Mouse (Mus musculus) stomach, embryonic 14.5 days (tissue): ENCODE measurements around the gene Oser1. TPM values are rescaled to one million over a fixed set of nuclear protein-coding genes. Genes with fewer than 3 reads are reported as not detected.

Experiments used
- ATAC-seq: fragments of 200-750 bp; cut with Nextera tagmentation; 2 replicates; pipeline ENCODE4 v1.8.0; 2017; ENCODE audit warnings: low read depth, moderate TSS enrichment; ENCODE audit not compliant: insufficient number of reproducible peaks, insufficient read depth, low FRiP score
- H3K27ac ChIP-seq: fragments of 300-500 bp; sonication (generic); 2 replicates; pipeline ENCODE4 v1.5.1; 2014; ENCODE audit warnings: mild to moderate bottlenecking, low read length, moderate library complexity, mixed read lengths
- H3K27me3 ChIP-seq: fragments of 300-500 bp; sonication (generic); 2 replicates; pipeline ENCODE4 v1.6.1; 2014; ENCODE audit warnings: low read length, control low read depth, mixed read lengths; ENCODE audit not compliant: control insufficient read depth, insufficient read depth
- H3K36me3 ChIP-seq: fragments of 300-500 bp; sonication (generic); 2 replicates; pipeline ENCODE4 v1.6.1; 2014; ENCODE audit warnings: mild to moderate bottlenecking, control low read depth, low read length, moderate library complexity, mixed read lengths; ENCODE audit not compliant: control insufficient read depth, insufficient read depth
- H3K4me1 ChIP-seq: fragments of 300-500 bp; sonication (generic); 2 replicates; pipeline ENCODE4 v1.6.1; 2014; ENCODE audit warnings: low read length, control low read depth, mixed read lengths; ENCODE audit not compliant: control insufficient read depth, insufficient read depth
- H3K4me2 ChIP-seq: fragments of 300-500 bp; sonication (generic); replicated peaks from 2 replicates; pipeline ENCODE4 v1.6.1; 2014; ENCODE audit warnings: low read depth, low read length, control low read depth
- H3K4me3 ChIP-seq: fragments of 300-500 bp; sonication (generic); 2 replicates; pipeline ENCODE4 v1.5.1; 2014; ENCODE audit warnings: low read depth, low read length, control low read depth
- H3K9ac ChIP-seq: fragments of 300-500 bp; sonication (generic); replicated peaks from 2 replicates; pipeline ENCODE4 v1.6.1; 2014; ENCODE audit warnings: low read depth, mild to moderate bottlenecking, control low read depth, low read length, moderate library complexity, mixed read lengths
- H3K9me3 ChIP-seq: fragments of 300-500 bp; sonication (generic); 2 replicates; pipeline ENCODE4 v1.6.1; 2016; ENCODE audit warnings: low read depth, low read length, control low read depth; ENCODE audit not compliant: control insufficient read depth
- WGBS: fragments of 180-500 bp; shearing (Covaris S2); extraction: QIAGEN DNeasy Blood & Tissue Kit; methylation state at CpG from one replicate; pipeline ENCODE4 v1.1.7; 2014; 5-methylcytosine and 5-hydroxymethylcytosine counted together
- polyA plus RNA-seq: library from polyadenylated mRNA; unstranded; fragments of >200 nt; fragmentation: Nextera tagmentation; extraction: Ambion mirVana; gene quantifications from 2 replicates; pipeline ENCODE4 v1.2.1, GENCODE M21; 2014

Oser1 gene
- polyA plus RNA-seq, result 84.9 and 89.2 TPM in 2 replicates

DNA sequence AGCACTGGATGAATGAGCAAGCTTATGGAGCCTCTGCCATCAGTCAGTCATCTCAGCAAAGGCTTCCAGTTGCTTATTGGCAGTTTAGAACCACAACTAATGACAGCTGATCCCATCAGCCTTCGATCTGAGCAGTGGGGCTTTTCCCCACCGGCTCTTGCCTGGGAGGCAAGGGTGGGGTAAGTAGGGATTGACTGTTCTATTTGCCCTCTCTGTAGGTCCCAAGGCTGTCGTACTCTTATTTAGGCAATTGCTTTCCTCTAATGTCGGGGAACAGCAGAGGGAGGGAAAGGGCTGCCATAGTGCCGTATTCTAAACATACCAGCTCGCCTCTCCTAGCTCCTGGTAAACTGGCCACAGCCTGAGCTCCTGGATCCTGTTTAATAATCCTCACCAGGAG is at the start of gene Oser1:
Gene Oser1, minus strand, starts transcription at position 101 of the 400 bp plus-strand sequence.
- ATAC-seq, result no peak
- H3K27me3 ChIP-seq, result no peaks in the 10 kb centered on the region
- no peak within 1 kb of the TSS for H3K27ac ChIP-seq
- WGBS, result 77% methylated on average over 6 of the region's 6 CpGs
- H3K36me3 ChIP-seq, result no peaks in the 10 kb centered on the region
- no peak within 1 kb of the TSS for H3K4me2 ChIP-seq
- H3K9me3 ChIP-seq, result no peaks in the 10 kb centered on the region
- no peak within 1 kb of the TSS for H3K4me3 ChIP-seq
- H3K4me1 ChIP-seq, result peaks cover 5% of the 10 kb centered on the region; the same call in 1 of the 2 replicates
- H3K9ac ChIP-seq, result no peak within 1 kb of the TSS

DNA sequence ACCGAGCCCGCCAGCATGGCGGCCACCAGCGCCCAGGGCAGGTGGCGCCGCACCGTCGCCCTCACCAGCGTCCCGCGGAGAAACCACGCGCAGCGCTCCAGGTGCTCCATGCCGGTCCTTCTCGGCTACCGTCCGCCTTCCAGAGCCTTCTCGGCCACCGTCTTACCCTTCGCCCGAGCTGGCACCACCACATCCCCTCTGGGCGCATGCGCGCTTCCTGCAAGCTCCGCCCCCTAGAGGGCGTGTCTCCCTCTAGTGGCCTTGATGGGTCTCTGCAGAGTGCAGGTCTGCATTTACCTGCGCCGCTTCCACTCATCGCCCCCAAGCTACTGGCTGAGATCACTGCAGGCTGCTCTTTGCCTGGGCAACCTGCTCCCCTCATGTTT is 48.0 kb upstream of the Oser1 start, which contains the start of gene Fitm2:
Gene Fitm2, minus strand, starts transcription at position 164 of the 386 bp plus-strand sequence.
- WGBS, result 1% methylated on average over 30 of the region's 30 CpGs
- Histone ChIP-seq H3K9ac (peak within 1 kb of the TSS; percentile 72), H3K27me3 (no peaks in the 10 kb centered on the region), H3K27ac (0 out of 2 replicates have a peak within 1 kb of the TSS, but pooled peaks have one; percentile 48), H3K4me1 (no peaks in the 10 kb centered on the region; the same call in 1 of the 2 replicates), H3K4me3 (peak within 1 kb of the TSS; percentile 87), H3K36me3 (peaks cover 12% of the 10 kb centered on the region; the same call in 1 of the 2 replicates), H3K9me3 (no peaks in the 10 kb centered on the region), H3K4me2 (peak within 1 kb of the TSS; percentile 74)
- peak; percentile 93 for ATAC-seq

GRCm38 (mm10) chr2:163471710-163472465 is 47.4 kb upstream of the Oser1 start:
- no peaks in the 10 kb centered on the region; the same call in 1 of the 2 replicates for H3K4me1 ChIP-seq
- 0 out of 2 replicates have a peak overlapping the region, but pooled peaks have one; percentile 48 for H3K27ac ChIP-seq
- H3K4me2 ChIP-seq, result peak overlapping the region; percentile 74
- peak overlapping the region; percentile 72 for H3K9ac ChIP-seq
- H3K27me3 ChIP-seq, result no peaks in the 10 kb centered on the region
- H3K9me3 ChIP-seq, result no peaks in the 10 kb centered on the region
- H3K36me3 ChIP-seq, result peaks cover 12% of the 10 kb centered on the region; the same call in 1 of the 2 replicates
- peak overlapping the region; percentile 87 for H3K4me3 ChIP-seq
- peak; percentile 43; the same call in 1 of the 2 replicates for ATAC-seq
- 4% methylated on average over 36 of the region's 36 CpGs for WGBS

GRCm38 (mm10) chr2:163471136-163471535 is 46.6 kb upstream of the Oser1 start:
- Histone ChIP-seq H3K36me3 (peaks cover 12% of the 10 kb centered on the region; the same call in 1 of the 2 replicates), H3K4me3 (no peak overlapping the region), H3K27ac (no peak overlapping the region), H3K4me2 (peak overlapping the region; percentile 74), H3K9ac (no peak overlapping the region), H3K9me3 (no peaks in the 10 kb centered on the region), H3K4me1 (no peaks in the 10 kb centered on the region; the same call in 1 of the 2 replicates), H3K27me3 (no peaks in the 10 kb centered on the region)
- no peak for ATAC-seq
- WGBS, result 62% methylated on average over 3 of the region's 3 CpGs

GRCm38 (mm10) chr2:163469711-163470110 is 45.2 kb upstream of the Oser1 start:
- WGBS, result 92% methylated on average over 15 of the region's 15 CpGs

GRCm38 (mm10) chr2:163468866-163469265 is 44.4 kb upstream of the Oser1 start:
- 91% methylated on average over 6 of the region's 6 CpGs for WGBS
- H3K4me1 ChIP-seq, result no peaks in the 10 kb centered on the region; the same call in 1 of the 2 replicates
- no peak overlapping the region for H3K4me2 ChIP-seq
- ATAC-seq, result no peak
- H3K36me3 ChIP-seq, result peaks cover 12% of the 10 kb centered on the region; the same call in 1 of the 2 replicates
- no peak overlapping the region for H3K9ac ChIP-seq
- H3K4me3 ChIP-seq, result no peak overlapping the region
- no peaks in the 10 kb centered on the region for H3K27me3 ChIP-seq
- H3K9me3 ChIP-seq, result no peaks in the 10 kb centered on the region
- H3K27ac ChIP-seq, result no peak overlapping the region

More at GRCm38 (mm10) chr2:163469711-163470110, 45.2 kb upstream of the Oser1 start:
- H3K27me3 ChIP-seq, result no peaks in the 10 kb centered on the region
- no peak for ATAC-seq
- no peak overlapping the region for H3K4me2 ChIP-seq
- no peak overlapping the region for H3K9ac ChIP-seq
- H3K4me3 ChIP-seq, result no peak overlapping the region
- no peak overlapping the region for H3K27ac ChIP-seq
- no peaks in the 10 kb centered on the region; the same call in 1 of the 2 replicates for H3K4me1 ChIP-seq
- no peaks in the 10 kb centered on the region for H3K9me3 ChIP-seq
- H3K36me3 ChIP-seq, result peaks cover 12% of the 10 kb centered on the region; the same call in 1 of the 2 replicates

DNA sequence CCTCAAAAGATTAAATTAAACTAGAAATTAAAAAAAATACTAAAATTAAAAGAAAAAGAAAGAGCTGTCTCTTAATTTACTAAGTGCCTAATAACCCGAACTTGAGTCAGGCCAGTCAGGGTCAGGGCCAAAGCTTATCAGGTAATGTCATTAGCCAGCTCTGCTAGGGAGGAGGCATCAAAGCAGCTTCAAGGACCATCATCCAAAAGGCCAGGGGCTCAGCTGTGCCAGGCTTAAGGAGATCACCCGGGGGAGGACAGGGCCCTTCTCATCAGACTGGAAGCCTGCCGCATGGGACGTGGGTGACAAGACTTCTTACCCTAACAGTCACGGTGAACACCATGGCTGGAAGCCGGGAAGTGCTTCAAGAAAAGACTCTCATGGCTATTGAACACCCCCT is 43.1 kb upstream of the Oser1 start:
- Histone ChIP-seq H3K9me3 (no peaks in the 10 kb centered on the region), H3K27ac (no peak overlapping the region), H3K36me3 (peaks cover 12% of the 10 kb centered on the region; the same call in 1 of the 2 replicates), H3K4me2 (no peak overlapping the region), H3K9ac (no peak overlapping the region), H3K27me3 (no peaks in the 10 kb centered on the region), H3K4me1 (no peaks in the 10 kb centered on the region), H3K4me3 (no peak overlapping the region)
- 91% methylated on average over 6 of the region's 6 CpGs for WGBS
- ATAC-seq, result no peak

DNA sequence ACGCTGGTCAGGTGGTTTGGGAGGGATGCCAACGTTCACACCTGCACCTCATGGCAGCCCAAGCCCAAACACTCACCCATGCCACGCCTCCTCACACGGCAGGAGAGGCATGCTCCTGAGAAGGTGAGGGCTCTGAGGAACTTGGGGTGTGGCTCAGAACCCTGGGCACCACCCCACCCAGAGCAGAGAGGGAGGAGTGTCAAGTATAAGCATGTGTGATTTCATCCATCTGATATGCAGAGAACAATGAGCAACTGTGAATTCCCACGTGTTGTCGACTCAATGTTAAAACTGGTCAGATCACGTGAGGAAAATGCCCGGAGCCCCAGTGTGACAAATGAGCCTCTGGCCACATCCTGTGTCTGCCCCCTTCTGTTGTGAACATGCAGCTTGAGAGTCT is 42.3 kb upstream of the Oser1 start:
- H3K36me3 ChIP-seq, result peaks cover 12% of the 10 kb centered on the region; the same call in 1 of the 2 replicates
- peak; percentile 68 for ATAC-seq
- H3K27me3 ChIP-seq, result no peaks in the 10 kb centered on the region
- no peaks in the 10 kb centered on the region for H3K4me1 ChIP-seq
- no peak overlapping the region for H3K27ac ChIP-seq
- no peaks in the 10 kb centered on the region for H3K9me3 ChIP-seq
- 51% methylated on average over 8 of the region's 8 CpGs for WGBS
- H3K9ac ChIP-seq, result no peak overlapping the region
- H3K4me2 ChIP-seq, result no peak overlapping the region
- H3K4me3 ChIP-seq, result no peak overlapping the region
